In the genomic region with DNA sequence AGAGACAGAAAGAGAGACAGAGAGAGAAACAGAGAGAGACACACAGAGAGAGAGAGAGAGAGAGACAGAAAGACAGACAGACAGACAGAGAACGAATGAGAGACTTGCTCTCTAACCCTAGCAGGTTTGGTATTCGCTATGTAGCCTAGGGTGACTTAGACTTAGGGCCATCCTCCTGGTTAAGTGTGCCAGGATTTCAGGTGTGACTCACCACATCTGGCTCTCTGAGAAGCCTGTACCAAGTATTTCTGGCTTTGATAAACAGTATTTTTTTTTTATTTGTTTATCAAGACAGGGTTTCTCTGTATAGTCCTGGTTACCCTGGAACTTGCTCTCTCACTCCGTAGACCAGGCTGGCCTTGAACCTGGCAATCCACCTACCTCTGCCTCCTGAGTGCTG, we compare ENCODE assay signal across 34 mouse cellular contexts. TPM values are rescaled to one million over a fixed set of nuclear protein-coding genes. Genes with fewer than 3 reads are reported as not detected.
"Had no signal": no experiment of that assay in that cellular context is flagged by ENCODE, and none has a peak within 500 bp of the region (broad histone marks: within the 10 kb centered on the region; RNA-seq: fewer than 3 reads in every experiment).

No protein-coding gene starts in this region.

- H3K9me3 ChIP-seq: limb, embryonic 10.5 days; limb, embryonic 12.5 days; limb, embryonic 13.5 days; limb, embryonic 15.5 days; liver, embryonic 13.5 days; liver, embryonic 15.5 days; lung, embryonic 15.5 days; megakaryocyte, embryonic 14.5 days; midbrain, embryonic 10.5 days; midbrain, embryonic 12.5 days; midbrain, embryonic 13.5 days; midbrain, embryonic 15.5 days; neural tube, embryonic 12.5 days; neural tube, embryonic 13.5 days had no signal

- ATAC-seq: liver, postnatal 0 days; lung, postnatal 0 days; midbrain, embryonic 13.5 days; midbrain, embryonic 15.5 days; midbrain, embryonic 16.5 days had no signal

- H3K36me3 ChIP-seq: limb, embryonic 10.5 days; limb, embryonic 12.5 days; limb, embryonic 13.5 days; limb, embryonic 15.5 days; liver, embryonic 13.5 days; liver, embryonic 15.5 days; lung, embryonic 15.5 days; midbrain, embryonic 10.5 days; midbrain, embryonic 12.5 days; midbrain, embryonic 13.5 days; midbrain, embryonic 15.5 days; neural tube, embryonic 12.5 days; neural tube, embryonic 13.5 days had no signal

- H3K9ac ChIP-seq: limb, embryonic 12.5 days; limb, embryonic 13.5 days; limb, embryonic 15.5 days; liver, embryonic 13.5 days; liver, embryonic 14.5 days; liver, embryonic 15.5 days; liver, postnatal 0 days; lung, embryonic 14.5 days; lung, embryonic 15.5 days; midbrain, embryonic 12.5 days; midbrain, embryonic 13.5 days; midbrain, embryonic 15.5 days; neural tube, embryonic 12.5 days; neural tube, embryonic 13.5 days had no signal

- H3K4me2 ChIP-seq: limb, embryonic 12.5 days; limb, embryonic 13.5 days; limb, embryonic 15.5 days; liver, embryonic 11.5 days; liver, embryonic 13.5 days; liver, embryonic 15.5 days; lung, embryonic 14.5 days; lung, embryonic 15.5 days; midbrain, embryonic 11.5 days; midbrain, embryonic 12.5 days; midbrain, embryonic 13.5 days; midbrain, embryonic 15.5 days; neural tube, embryonic 12.5 days; neural tube, embryonic 13.5 days had no signal

- H3K27ac ChIP-seq: limb, embryonic 10.5 days; limb, embryonic 12.5 days; limb, embryonic 13.5 days; limb, embryonic 15.5 days; liver, embryonic 13.5 days; liver, embryonic 14.5 days; liver, embryonic 15.5 days; lung, embryonic 15.5 days; macrophage; midbrain, embryonic 10.5 days; midbrain, embryonic 12.5 days; midbrain, embryonic 13.5 days; midbrain, embryonic 15.5 days; neural tube, embryonic 12.5 days; neural tube, embryonic 13.5 days had no signal

- H3K4me3 ChIP-seq: limb, embryonic 10.5 days; limb, embryonic 12.5 days; limb, embryonic 13.5 days; limb, embryonic 15.5 days; liver, embryonic 13.5 days; liver, embryonic 15.5 days; lung, embryonic 15.5 days; megakaryocyte, embryonic 14.5 days; midbrain, embryonic 10.5 days; midbrain, embryonic 12.5 days; midbrain, embryonic 13.5 days; midbrain, embryonic 15.5 days; myocyte; neural tube, embryonic 12.5 days; neural tube, embryonic 13.5 days had no signal

- DNase-seq: left cerebral cortex, postnatal 4 days; liver; liver, embryonic 13.5 days; liver, postnatal 0 days; lung, adult 2 months; lung, embryonic 14.5 days; lung, postnatal 10 days; lung, postnatal 14 days; lung, postnatal 36 days; lung, postnatal 4 days; midbrain, embryonic 14.5 days had no signal

- H3K27me3 ChIP-seq: limb, embryonic 12.5 days; limb, embryonic 13.5 days; limb, embryonic 15.5 days; liver, embryonic 13.5 days; lung, embryonic 15.5 days; midbrain, embryonic 13.5 days; neural tube, embryonic 12.5 days; neural tube, embryonic 13.5 days had no signal

RNA-seq across cellular contexts. Expression of a gene that starts 38.5 kb away (rescaled TPM):
- total RNA-seq: megakaryocyte progenitor cell, adult 5-6 weeks; megakaryocyte-erythroid progenitor cell, adult 5-6 weeks; monocyte, adult 5-6 weeks had no signal
